In the genomic region with DNA sequence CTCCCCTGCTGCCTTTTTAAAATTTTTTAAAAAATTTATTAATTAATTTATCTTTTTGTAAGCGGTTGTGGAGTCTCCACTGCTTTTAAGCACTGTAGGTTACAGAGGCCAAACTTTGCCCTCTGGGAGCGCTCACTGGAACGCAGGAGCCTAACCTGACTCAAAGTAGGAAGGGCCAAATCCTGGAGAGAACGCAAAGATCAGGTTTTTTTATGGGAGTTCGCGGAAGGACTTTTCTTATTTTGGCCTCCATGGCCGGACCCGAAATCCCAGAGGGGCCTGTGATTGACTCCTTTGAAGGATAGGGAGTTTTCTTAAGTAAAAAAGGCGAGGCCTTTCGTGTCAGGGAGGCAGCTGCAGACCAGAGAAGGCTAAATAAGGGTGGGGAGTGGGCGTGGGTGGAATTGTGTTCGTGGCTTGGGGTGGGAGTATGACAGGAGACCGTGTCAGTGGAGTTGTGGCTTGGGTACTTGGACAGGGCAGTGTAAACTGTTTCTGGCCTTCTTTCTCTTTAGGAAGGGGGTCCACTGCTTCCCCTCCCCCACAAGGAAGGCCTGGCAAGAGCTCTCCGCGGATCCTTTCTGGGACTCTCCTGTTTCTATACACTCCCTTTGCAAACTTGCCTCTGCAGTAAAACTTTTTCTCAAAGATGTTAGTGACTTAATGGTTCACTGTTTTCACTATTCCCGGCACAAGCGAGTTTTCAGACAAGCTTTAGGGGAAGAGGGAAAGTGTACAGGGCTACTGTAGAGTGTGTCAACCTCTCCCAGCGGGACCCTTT, we compare ENCODE assay signal across 9 mouse cellular contexts. TPM values are rescaled to one million over a fixed set of nuclear protein-coding genes. Genes with fewer than 3 reads are reported as not detected.
A peak's percentile ranks its signal among the peaks of the same experiment; 100 is the strongest.
DNase-seq lines count a peak whose midpoint lies in the region; ATAC-seq lines count a peak whose summit lies in the region.
"Had no signal": no experiment of that assay in that cellular context is flagged by ENCODE, and none has a peak within 500 bp of the region (broad histone marks: within the 10 kb centered on the region; RNA-seq: fewer than 3 reads in every experiment).

No protein-coding gene starts in this region.

- no peak for ATAC-seq in stomach, embryonic 15.5 days (ENCODE audit: insufficient read depth, low FRiP score, low read depth)

- no peaks in the 10 kb centered on the region for H3K27me3 ChIP-seq in stomach, embryonic 15.5 days (replicated peaks)
- H3K27me3 ChIP-seq: Patski had no signal

- H3K4me3 ChIP-seq in stomach, embryonic 15.5 days (replicated peaks), result peak overlapping the region; percentile 93

- no peaks in the 10 kb centered on the region for H3K9me3 ChIP-seq in stomach, embryonic 15.5 days

- 4% methylated on average over 18 of the region's 18 CpGs for WGBS in stomach, embryonic 15.5 days

- peak; percentile 57 for DNase-seq in cerebellum, adult 9-11 months
- DNase-seq in cerebellum, postnatal 4 days (ENCODE audit: low spot score in 2 of 2), result no peak
- peak; percentile 29 to 31 for DNase-seq in cerebellum, postnatal 10 days
- DNase-seq in heart, adult 18-20 months, result peak; percentile 39 to 70
- peak; percentile 70 for DNase-seq in kidney, adult 18-20 months
- DNase-seq in lung, postnatal 10 days, result peak; percentile 66
- DNase-seq in MN1 (ENCODE audit: low spot score), result no peak

- H3K36me3 ChIP-seq in stomach, embryonic 15.5 days, result no peaks in the 10 kb centered on the region

- peak overlapping the region; percentile 94 for H3K9ac ChIP-seq in stomach, embryonic 15.5 days

- peak overlapping the region; percentile 99 for H3K27ac ChIP-seq in stomach, embryonic 15.5 days

- H3K4me2 ChIP-seq in stomach, embryonic 15.5 days, result peak overlapping the region; percentile 72

- peaks cover 35% of the 10 kb centered on the region for H3K4me1 ChIP-seq in stomach, embryonic 15.5 days

RNA-seq across cellular contexts. Expression of a gene that starts 1.1 kb away (rescaled TPM):
- total RNA-seq in heart, adult 18-20 months (2021), result 10 to 100 TPM; 20.7 to 25.2 TPM
- 69.5 and 73.3 TPM in 2 replicates for polyA plus RNA-seq in stomach, embryonic 15.5 days (2015; fragmentation: Nextera tagmentation; extraction: Ambion mirVana)

Comparison
In these comparisons a context has a peak if more than half of its experiments do, and no peak if none do; other contexts are left out.
1. DNase-seq: peak in cerebellum, adult 9-11 months (single experiment), cerebellum, postnatal 10 days (2 of 2), heart, adult 18-20 months (2 of 2), kidney, adult 18-20 months (single experiment) and lung, postnatal 10 days (single experiment); none in cerebellum, postnatal 4 days (0 of 2) and MN1 (single experiment).